Mouse (Mus musculus): ENCODE measurements around the gene Gm43191. TPM values are rescaled to one million over a fixed set of nuclear protein-coding genes. Genes with fewer than 3 reads are reported as not detected.

The Gm43191 gene
- total RNA-seq, 2 experiments from 2014 or later = not detected

Other genes starting within 250 kb of the Gm43191 start
- 10 to 100 TPM; 60.6 to 61.0 TPM for gene Rtca, start 173.1 kb downstream of the Gm43191 start, total RNA-seq (2021)
- gene Dbt, start 168.2 kb downstream of the Gm43191 start, total RNA-seq (2021) = 10 to 100 TPM; 17.8 to 18.7 TPM
- under 1 TPM in 1 of 2 experiments, not detected in 1; 0.17 TPM for gene Lrrc39, start 118.3 kb downstream of the Gm43191 start, total RNA-seq (2021)
- 1 to 10 TPM; 6.1 to 7.6 TPM for gene Sass6, start 86.3 kb downstream of the Gm43191 start, total RNA-seq (2021)
- gene Trmt13, start 66.7 kb downstream of the Gm43191 start, total RNA-seq (2021) = 10 to 100 TPM; 13.8 to 20.9 TPM
- gene Mfsd14a, start 18.6 kb downstream of the Gm43191 start, total RNA-seq (2021) = 10 to 100 TPM; 55.1 to 55.4 TPM
- gene Slc35a3, start 31.6 kb upstream of the Gm43191 start, total RNA-seq (2021) = 10 to 100 TPM; 12.9 to 13.5 TPM
- 10 to 100 TPM; 23.8 to 26.1 TPM for gene Agl, start 126.9 kb upstream of the Gm43191 start, total RNA-seq (2021)
- 1 to 10 TPM; 1.6 to 1.8 TPM for gene Frrs1, start 178.2 kb upstream of the Gm43191 start, total RNA-seq (2021)